Mouse (Mus musculus) cerebellum, adult 9-11 months (tissue): ENCODE data around the gene Zfp827.

Source experiments
- DNase-seq: peaks from one replicate; pipeline ENCODE4 v3.0.0; 2022

The Zfp827 gene

GRCm38 (mm10) chr8:79065924-79066323, 37.7 kb downstream of the Zfp827 start:
- no peak for DNase-seq

- DNase-seq, result no peak
Observed at GRCm38 (mm10) chr8:79067812-79068630, 39.8 kb downstream of the Zfp827 start.

GRCm38 (mm10) chr8:79073311-79073710, 45.1 kb downstream of the Zfp827 start:
- DNase-seq, result no peak

- DNase-seq, result no peak
Observed at GRCm38 (mm10) chr8:79074986-79075385, 46.7 kb downstream of the Zfp827 start.

GRCm38 (mm10) chr8:79077256-79077655, 49.0 kb downstream of the Zfp827 start:
- no peak for DNase-seq

- DNase-seq, result no peak
Observed at GRCm38 (mm10) chr8:79078556-79079195, 50.4 kb downstream of the Zfp827 start.

GRCm38 (mm10) chr8:79079196-79079561, 50.9 kb downstream of the Zfp827 start:
- no peak for DNase-seq

GRCm38 (mm10) chr8:79080096-79080739, 52.0 kb downstream of the Zfp827 start:
- no peak for DNase-seq

GRCm38 (mm10) chr8:79081333-79081732, 53.1 kb downstream of the Zfp827 start:
- DNase-seq, result no peak

GRCm38 (mm10) chr8:79081955-79082354, 53.7 kb downstream of the Zfp827 start:
- no peak for DNase-seq

- no peak for DNase-seq
Observed at GRCm38 (mm10) chr8:79083461-79084358, 55.5 kb downstream of the Zfp827 start.

- no peak for DNase-seq
Observed at GRCm38 (mm10) chr8:79084359-79084820, 56.2 kb downstream of the Zfp827 start.

- no peak for DNase-seq
Observed at GRCm38 (mm10) chr8:79094422-79094821, 66.2 kb downstream of the Zfp827 start.

GRCm38 (mm10) chr8:79095162-79095561, 66.9 kb downstream of the Zfp827 start:
- no peak for DNase-seq

- no peak for DNase-seq
Observed at GRCm38 (mm10) chr8:79096970-79097369, 68.7 kb downstream of the Zfp827 start.

- DNase-seq, result no peak
Observed at GRCm38 (mm10) chr8:79102707-79103106, 74.5 kb downstream of the Zfp827 start.

GRCm38 (mm10) chr8:79103185-79103878, 75.1 kb downstream of the Zfp827 start:
- no peak for DNase-seq

- DNase-seq, result no peak
Observed at GRCm38 (mm10) chr8:79103923-79104580, 75.8 kb downstream of the Zfp827 start.

- no peak for DNase-seq
Observed at GRCm38 (mm10) chr8:79104634-79105033, 76.4 kb downstream of the Zfp827 start.

GRCm38 (mm10) chr8:79105186-79105585, 76.9 kb downstream of the Zfp827 start:
- no peak for DNase-seq

GRCm38 (mm10) chr8:79111461-79111860, 83.2 kb downstream of the Zfp827 start:
- DNase-seq, result no peak

GRCm38 (mm10) chr8:79112480-79112879, 84.2 kb downstream of the Zfp827 start:
- DNase-seq, result no peak
